Mouse (Mus musculus) CH12.LX (cell line): ENCODE data around the gene Cfap97d1.

Experiments used
- CTCF ChIP-seq, 2 experiments: IDR thresholded peaks in 1 of 2; conservative IDR thresholded peaks in 1 of 2; 2 replicates each; pipeline ENCODE4 v1.5.1; 2011 to 2012; ENCODE audit warnings: low read depth in 2 of 2, low read length in 2 of 2, improper control_type of control experiment in 1 of 2, inconsistent platforms in 1 of 2, mild to moderate bottlenecking in 1 of 2, moderate library complexity in 1 of 2
- E2F4 ChIP-seq: IDR thresholded peaks from 2 replicates; pipeline ENCODE4 v1.6.1; 2011; ENCODE audit warnings: low read depth, low read length, improper control_type of control experiment; ENCODE audit not compliant: insufficient replicate concordance
- POLR2A ChIP-seq: IDR thresholded peaks from 2 replicates; pipeline ENCODE4 v1.6.1; 2011; ENCODE audit warnings: low read depth, mild to moderate bottlenecking, improper control_type of control experiment, low read length
- UBTF ChIP-seq: IDR thresholded peaks from 2 replicates; pipeline ENCODE4 v1.6.1; 2012; ENCODE audit warnings: low read depth, mild to moderate bottlenecking, inconsistent platforms, low read length, improper control_type of control experiment, moderate library complexity

- TF ChIP-seq CTCF (conservative IDR thresholded peaks at IDR 0.05 in 1 of 2, IDR thresholded peaks at IDR 0.05 in 1 of 2; ENCODE audit: low read depth in 2 of 2, low read length in 2 of 2) (no peak), E2F4 (no peak), POLR2A (no peak), UBTF (no peak)
These were observed 50.8 kb downstream of the Cfap97d1 start for GRCm38 (mm10) chr11:102034887-102035286.
